Mouse (Mus musculus) cortical plate, adult 2 months (tissue): Measurements from ENCODE around the gene Fndc8.

Experiments
- CTCF ChIP-seq: fragments of 200-500 bp; IDR thresholded peaks from 2 replicates; pipeline ENCODE4 v1.5.1; 2011; ENCODE audit warnings: mild to moderate bottlenecking, control low read depth, low read length; ENCODE audit not compliant: insufficient read depth; ENCODE audit errors: extremely low read depth
- POLR2A ChIP-seq: fragments of 200-500 bp; IDR thresholded peaks from 2 replicates; pipeline ENCODE4 v1.6.1; 2011; ENCODE audit warnings: mild to moderate bottlenecking, low read length, control low read depth; ENCODE audit not compliant: insufficient read depth; ENCODE audit errors: extremely low read depth

DNA sequence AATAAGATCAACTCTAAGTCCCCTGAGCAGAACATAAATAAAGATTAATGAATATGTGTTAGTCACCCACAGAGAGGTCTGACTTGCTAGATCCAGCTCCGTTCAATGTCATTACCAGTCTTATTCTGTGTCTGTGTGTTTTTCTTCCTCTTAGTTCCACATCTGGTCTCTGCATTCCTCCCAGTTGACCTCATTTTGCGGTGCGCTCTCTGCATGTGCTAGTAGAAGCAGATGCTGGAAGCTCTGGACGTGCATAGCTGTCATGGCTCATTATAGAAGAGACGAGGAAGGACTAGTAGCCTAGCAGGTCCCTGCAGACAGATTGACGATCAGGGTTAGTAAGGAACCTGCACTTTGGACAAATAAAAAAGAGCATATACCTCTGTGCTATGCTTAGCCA lies 51.4 kb downstream of the Fndc8 start:
- TF ChIP-seq CTCF (no peak), POLR2A (no peak)
